Mouse (Mus musculus): ENCODE results near the gene Lgals3bp.

GRCm38 (mm10) chr11:118401760-118402280, at the start of gene Lgals3bp:
- peak; percentile 63 for TF ChIP-seq CTCF (IDR thresholded peaks at IDR 0.05)
- TF ChIP-seq EP300 (IDR thresholded peaks at IDR 0.05; ENCODE audit: insufficient read depth, low read depth, low read length): no peak
- TF ChIP-seq POLR2A (IDR thresholded peaks at IDR 0.05; ENCODE audit: insufficient read depth, low read depth, low read length): peak; percentile 93

Measured in heart, adult 2 months (tissue).